Mouse (Mus musculus) heart, postnatal 0 days (tissue): ENCODE measurements around the gene Pstpip1.

Source experiments
- CTCF ChIP-seq: IDR thresholded peaks from 2 replicates; pipeline ENCODE4 v1.5.1; 2016; ENCODE audit warnings: antibody characterized with exemption, control low read depth, low read depth
- EP300 ChIP-seq: IDR thresholded peaks from 2 replicates; pipeline ENCODE4 v1.6.1; 2016; ENCODE audit warnings: antibody characterized with exemption, low read depth

GRCm38 (mm10) chr9:56075901-56076620 lies 13.7 kb upstream of the Pstpip1 start:
- TF ChIP-seq CTCF = no peak
- no peak for TF ChIP-seq EP300
